Mouse (Mus musculus) small intestine, adult 2 months (tissue): ENCODE data around the gene Hoxd8.

ENCODE experiments used
- CTCF ChIP-seq: fragments of 200-500 bp; IDR thresholded peaks from 2 replicates; pipeline ENCODE4 v1.5.1; 2012; ENCODE audit warnings: low read depth, mild to moderate bottlenecking, control low read depth, inconsistent platforms, low read length, moderate library complexity, mixed read lengths; ENCODE audit not compliant: insufficient replicate concordance, insufficient read length; ENCODE audit errors: extremely low read depth
- POLR2A ChIP-seq: fragments of 200-500 bp; IDR thresholded peaks from 2 replicates; pipeline ENCODE4 v1.6.1; 2012; ENCODE audit warnings: low read depth, mild to moderate bottlenecking, control low read depth, inconsistent platforms, low read length, moderate library complexity

DNA sequence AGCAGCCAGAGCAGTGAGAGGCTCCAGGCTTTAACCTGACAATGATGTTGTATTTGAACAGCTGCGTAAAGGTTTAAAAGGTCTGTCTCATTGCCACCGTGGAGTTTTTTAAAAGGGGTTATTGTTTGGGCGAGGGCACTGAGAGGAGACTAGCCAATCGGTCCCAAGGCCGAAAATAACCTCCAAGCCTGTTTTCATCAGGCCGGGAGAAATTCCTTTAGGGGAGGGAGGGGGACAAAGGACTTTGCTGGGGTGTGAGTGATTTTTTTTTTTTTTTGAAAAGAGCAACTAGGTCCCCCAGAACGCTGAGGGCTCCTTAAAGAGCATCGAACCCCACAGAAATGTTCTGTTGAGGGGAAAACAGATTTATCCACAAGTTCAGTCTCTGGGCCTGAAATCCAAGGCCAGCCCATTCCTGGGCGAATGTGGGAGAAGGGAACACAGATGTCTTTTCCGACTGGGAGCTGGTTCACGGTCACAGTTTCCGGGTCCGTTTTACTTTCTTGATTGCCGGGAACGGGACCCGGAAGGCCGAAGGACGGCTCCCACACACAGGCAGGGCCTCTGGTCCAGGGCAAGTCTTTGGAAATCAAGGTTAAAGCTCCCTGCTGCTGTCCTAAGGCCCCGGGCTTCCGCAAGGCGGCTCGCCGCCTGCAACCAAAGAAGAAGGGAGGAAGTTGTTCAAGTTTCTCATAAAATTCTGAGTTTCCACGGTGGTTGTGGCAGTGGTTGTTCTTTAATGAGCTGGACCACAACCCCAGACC, 14.7 kb upstream of the Hoxd8 start:
- TF ChIP-seq POLR2A (no peak), CTCF (no peak)
